Mouse (Mus musculus): ENCODE data around the gene Ahsg.

DNA sequence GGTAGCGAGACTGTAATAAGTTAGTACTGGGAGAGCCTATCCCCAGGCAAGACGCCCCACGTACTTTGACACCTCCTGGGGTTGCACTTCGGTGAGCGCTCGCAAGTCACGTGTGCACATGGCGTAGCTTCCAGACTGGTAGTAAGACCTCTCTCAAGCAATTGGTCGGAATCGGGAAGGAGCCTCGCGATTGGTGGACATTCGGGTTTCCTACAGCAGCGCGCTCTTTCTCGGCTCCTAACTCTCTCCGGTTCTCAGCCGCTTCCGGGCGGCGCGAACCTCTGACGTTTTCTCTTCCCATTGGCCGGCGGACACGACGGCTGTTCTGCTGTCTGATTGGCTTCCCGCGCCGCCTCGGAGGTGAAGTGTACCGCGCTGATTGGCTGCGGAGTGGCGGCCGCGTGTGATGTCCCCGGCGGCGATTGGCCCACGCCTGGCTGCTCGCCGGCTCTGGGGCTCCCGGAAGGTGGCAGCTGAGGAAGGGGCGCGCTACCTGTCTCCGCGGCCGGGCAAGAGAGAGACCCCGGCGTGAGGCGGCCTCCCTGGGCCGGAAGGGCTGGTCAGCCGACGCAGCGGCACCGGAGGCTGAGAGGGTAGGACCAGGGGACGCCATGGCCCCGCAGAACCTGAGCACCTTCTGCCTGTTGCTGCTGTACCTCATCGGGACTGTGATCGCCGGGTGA, 33.5 kb upstream of the Ahsg start, which contains the start of the genes Tbccd1 and Dnajb11:
- TF ChIP-seq POLR2A (IDR thresholded peaks at IDR 0.05; ENCODE audit: low read depth, low read length) (peak; percentile 56; the same call in 1 of the 2 replicates), CTCF (IDR thresholded peaks at IDR 0.05; ENCODE audit: extremely low read depth, insufficient read depth, insufficient read length, insufficient replicate concordance) (no peak)
